ENCODE assay signal across 17 mouse cellular contexts in genomic region chr8:11381544-11381943, GRCm38 (mm10).
DNase-seq lines count a peak whose midpoint lies in the region; ATAC-seq and TF ChIP-seq lines count a peak whose summit lies in the region.
"Had no signal": no experiment of that assay in that cellular context is flagged by ENCODE, and none has a peak within 500 bp of the region (broad histone marks: within the 10 kb centered on the region; RNA-seq: fewer than 3 reads in every experiment).

No protein-coding gene starts in this region.

- peak overlapping the region; percentile 38 for H3ac ChIP-seq in C2C12 (ENCODE audit: control insufficient read depth, insufficient read length, low read depth)

- no peaks in the 10 kb centered on the region for H3K27me3 ChIP-seq in hindbrain, postnatal 0 days (ENCODE audit: insufficient read depth, low read length)
- H3K27me3 ChIP-seq in hindbrain, embryonic 12.5 days = 0 out of 2 replicates have a peak, but pooled peaks cover 3% of the 10 kb centered on the region
- H3K27me3 ChIP-seq in C2C12 (ENCODE audit: control insufficient read depth, insufficient read depth, insufficient read length) = no peaks in the 10 kb centered on the region
- H3K27me3 ChIP-seq in intestine, postnatal 0 days (replicated peaks; ENCODE audit: control insufficient read depth, insufficient read depth, low read length) = no peaks in the 10 kb centered on the region
- H3K27me3 ChIP-seq in liver, embryonic 11.5 days (replicated peaks; ENCODE audit: control insufficient read depth, insufficient read depth, low read length) = no peaks in the 10 kb centered on the region
- H3K27me3 ChIP-seq: forebrain, embryonic 15.5 days; hindbrain, embryonic 15.5 days had no signal

- H3K36me3 ChIP-seq in hindbrain, postnatal 0 days (ENCODE audit: insufficient read depth, low read length) = no peaks in the 10 kb centered on the region
- H3K36me3 ChIP-seq in hindbrain, embryonic 12.5 days = no peaks in the 10 kb centered on the region
- H3K36me3 ChIP-seq in C2C12 (ENCODE audit: control insufficient read depth, insufficient read depth) = no peaks in the 10 kb centered on the region
- H3K36me3 ChIP-seq in intestine, postnatal 0 days (ENCODE audit: control insufficient read depth, insufficient read depth) = no peaks in the 10 kb centered on the region
- no peaks in the 10 kb centered on the region for H3K36me3 ChIP-seq in liver, embryonic 11.5 days (ENCODE audit: control insufficient read depth, insufficient read depth, low read length)
- H3K36me3 ChIP-seq: forebrain, embryonic 15.5 days; hindbrain, embryonic 15.5 days; midbrain, embryonic 12.5 days had no signal

- intact Hi-C loops in gastrocnemius, adult 2 months (cut with DNase I) = no loop called here

- H3K79me2 ChIP-seq in C2C12 (ENCODE audit: control insufficient read depth, insufficient read depth) = no peaks in the 10 kb centered on the region

- no peak overlapping the region; the same call in 1 of the 2 replicates for H3K4me3 ChIP-seq in gastrocnemius, adult 2 months
- no peak overlapping the region for H3K4me3 ChIP-seq in hindbrain, postnatal 0 days (ENCODE audit: low read length)
- H3K4me3 ChIP-seq in hindbrain, embryonic 12.5 days = no peak overlapping the region
- H3K4me3 ChIP-seq in C2C12 (ENCODE audit: insufficient read depth, poor library complexity, severe bottlenecking) = no peak overlapping the region
- H3K4me3 ChIP-seq in intestine, postnatal 0 days (ENCODE audit: low read depth, low read length) = no peak overlapping the region
- no peak overlapping the region for H3K4me3 ChIP-seq in liver, embryonic 11.5 days (ENCODE audit: low read depth, low read length)
- H3K4me3 ChIP-seq: forebrain, embryonic 15.5 days; hindbrain, embryonic 15.5 days; midbrain, embryonic 12.5 days had no signal

- no peak for DNase-seq in gastrocnemius, adult 2 months
- no peak for DNase-seq in gastrocnemius, postnatal 4 days (ENCODE audit: low spot score in 2 of 2)
- DNase-seq in hindbrain, postnatal 0 days (ENCODE audit: low spot score) = no peak
- DNase-seq in cerebellum, adult 11-12 months = no peak
- DNase-seq in liver, embryonic 11.5 days (ENCODE audit: low spot score) = no peak
- DNase-seq: adrenal gland, postnatal 14 days; cerebellum, postnatal 14 days; kidney, adult 9 months; liver; lung, postnatal 14 days; thymus, postnatal 4 days had no signal

- no peaks in the 10 kb centered on the region for H3K9me3 ChIP-seq in hindbrain, postnatal 0 days (ENCODE audit: low read length)
- no peaks in the 10 kb centered on the region for H3K9me3 ChIP-seq in hindbrain, embryonic 12.5 days (replicated peaks)
- H3K9me3 ChIP-seq in intestine, postnatal 0 days (ENCODE audit: control insufficient read depth) = no peaks in the 10 kb centered on the region
- no peaks in the 10 kb centered on the region for H3K9me3 ChIP-seq in liver, embryonic 11.5 days (ENCODE audit: control insufficient read depth, low read length)
- H3K9me3 ChIP-seq: forebrain, embryonic 15.5 days; hindbrain, embryonic 15.5 days; midbrain, embryonic 12.5 days had no signal

- no peak overlapping the region for H3K9ac ChIP-seq in hindbrain, postnatal 0 days (replicated peaks; ENCODE audit: low read length)
- no peak overlapping the region for H3K9ac ChIP-seq in hindbrain, embryonic 12.5 days
- H3K9ac ChIP-seq in intestine, postnatal 0 days (ENCODE audit: low read depth, low read length) = no peak overlapping the region
- no peak overlapping the region for H3K9ac ChIP-seq in liver, embryonic 11.5 days (ENCODE audit: low read depth, low read length)
- H3K9ac ChIP-seq: forebrain, embryonic 15.5 days; hindbrain, embryonic 15.5 days; midbrain, embryonic 12.5 days had no signal

- no peak for TF ChIP-seq CTCF in gastrocnemius, adult 2 months (IDR thresholded peaks at IDR 0.05)
- TF ChIP-seq CTCF in hindbrain, postnatal 0 days (IDR thresholded peaks at IDR 0.05; ENCODE audit: low read depth) = no peak
- no peak for TF ChIP-seq CTCF in C2C12 (IDR thresholded peaks at IDR 0.05; ENCODE audit: control insufficient read depth, insufficient read depth, insufficient read length)
- TF ChIP-seq CTCF in intestine, postnatal 0 days (IDR thresholded peaks at IDR 0.05; ENCODE audit: low read depth) = no peak

- H3K27ac ChIP-seq in gastrocnemius, adult 2 months = peak overlapping the region; percentile 86
- H3K27ac ChIP-seq in hindbrain, postnatal 0 days = no peak overlapping the region
- no peak overlapping the region for H3K27ac ChIP-seq in hindbrain, embryonic 12.5 days
- H3K27ac ChIP-seq in intestine, postnatal 0 days (ENCODE audit: low read depth, low read length) = 0 out of 2 replicates have a peak overlapping the region, but pooled peaks have one; percentile 11
- no peak overlapping the region for H3K27ac ChIP-seq in liver, embryonic 11.5 days (ENCODE audit: low read depth, low read length)
- H3K27ac ChIP-seq: forebrain, embryonic 15.5 days; midbrain, embryonic 12.5 days had no signal

- no peak for ATAC-seq in hindbrain, postnatal 0 days
- no peak for ATAC-seq in hindbrain, embryonic 12.5 days (ENCODE audit: low FRiP score)
- ATAC-seq in intestine, postnatal 0 days = no peak
- ATAC-seq in liver, embryonic 11.5 days (replicated peaks; ENCODE audit: low FRiP score) = no peak
- ATAC-seq: forebrain, embryonic 15.5 days had no signal

- H3K4me2 ChIP-seq in hindbrain, postnatal 0 days (ENCODE audit: low read depth, low read length) = 0 out of 2 replicates have a peak overlapping the region, but pooled peaks have one; percentile 14
- H3K4me2 ChIP-seq in hindbrain, embryonic 12.5 days (replicated peaks) = no peak overlapping the region
- no peak overlapping the region for H3K4me2 ChIP-seq in intestine, postnatal 0 days (replicated peaks; ENCODE audit: low read depth)
- H3K4me2 ChIP-seq in liver, embryonic 11.5 days = no peak overlapping the region
- H3K4me2 ChIP-seq: forebrain, embryonic 15.5 days; hindbrain, embryonic 15.5 days; midbrain, embryonic 12.5 days had no signal

- H3K4me1 ChIP-seq in hindbrain, postnatal 0 days (ENCODE audit: insufficient read depth, low read length) = peaks cover 19% of the 10 kb centered on the region
- H3K4me1 ChIP-seq in hindbrain, embryonic 12.5 days = peaks cover 18% of the 10 kb centered on the region
- H3K4me1 ChIP-seq in intestine, postnatal 0 days (replicated peaks; ENCODE audit: control insufficient read depth, insufficient read depth, low read length) = peaks cover 9% of the 10 kb centered on the region
- no peaks in the 10 kb centered on the region; the same call in 1 of the 2 replicates for H3K4me1 ChIP-seq in liver, embryonic 11.5 days (replicated peaks; ENCODE audit: control insufficient read depth, insufficient read depth, low read length)

- 89% methylated on average over 7 of the region's 7 CpGs for WGBS in hindbrain, postnatal 0 days
- WGBS in hindbrain, embryonic 12.5 days = 90% methylated on average over 7 of the region's 7 CpGs
- 91% methylated on average over 7 of the region's 7 CpGs for WGBS in intestine, postnatal 0 days
- 79% methylated on average over 7 of the region's 7 CpGs for WGBS in liver, embryonic 11.5 days

- no peaks in the 10 kb centered on the region for H3K79me3 ChIP-seq in C2C12 (ENCODE audit: low read depth)

TF ChIP-seq in C2C12, 6 proteins besides CTCF, POLR2A, EP300 and RAD21:
- no peak for TF ChIP-seq MYOG (IDR thresholded peaks at IDR 0.05; ENCODE audit: control insufficient read depth, extremely low read depth, insufficient read length)

Comparison
In these comparisons a context has a peak if more than half of its experiments do, and no peak if none do; other contexts are left out.
1. H3K27ac ChIP-seq: peak in gastrocnemius, adult 2 months (single experiment) and intestine, postnatal 0 days (single experiment); none in hindbrain, postnatal 0 days (single experiment), hindbrain, embryonic 12.5 days (single experiment) and liver, embryonic 11.5 days (single experiment).